Mouse (Mus musculus) heart, embryonic 13.5 days (tissue): ENCODE results near the gene Fbxo28. TPM values are rescaled to one million over a fixed set of nuclear protein-coding genes. Genes with fewer than 3 reads are reported as not detected.
A peak's percentile ranks its signal among the peaks of the same experiment; 100 is the strongest.

Source experiments
- ATAC-seq: fragments of 200-750 bp; cut with Nextera tagmentation; 2 replicates; pipeline ENCODE4 v1.8.0; 2017; ENCODE audit warnings: moderate TSS enrichment; ENCODE audit not compliant: insufficient number of reproducible peaks, low FRiP score, low TSS enrichment; ENCODE audit errors: extremely low read depth
- H3K27ac ChIP-seq: fragments of 300-500 bp; sonication (generic); replicated peaks from 2 replicates; pipeline ENCODE4 v1.5.1; 2015; ENCODE audit warnings: moderate library complexity, mild to moderate bottlenecking, inconsistent platforms
- H3K27me3 ChIP-seq: fragments of 300-500 bp; sonication (generic); replicated peaks from 2 replicates; pipeline ENCODE4 v1.6.1; 2015; ENCODE audit warnings: mild to moderate bottlenecking, inconsistent platforms
- H3K36me3 ChIP-seq: fragments of 300-500 bp; sonication (generic); 2 replicates; pipeline ENCODE4 v1.6.1; 2015; ENCODE audit warnings: mild to moderate bottlenecking, inconsistent platforms
- H3K4me1 ChIP-seq: fragments of 300-500 bp; sonication (generic); 2 replicates; pipeline ENCODE4 v1.6.1; 2015; ENCODE audit warnings: inconsistent platforms
- H3K4me2 ChIP-seq: fragments of 300-500 bp; sonication (generic); 2 replicates; pipeline ENCODE4 v1.6.1; 2015; ENCODE audit warnings: inconsistent platforms, mild to moderate bottlenecking, moderate library complexity
- H3K4me3 ChIP-seq: fragments of 300-500 bp; sonication (generic); 2 replicates; pipeline ENCODE4 v1.5.1; 2015; ENCODE audit warnings: moderate library complexity, mild to moderate bottlenecking, inconsistent platforms
- H3K9ac ChIP-seq: fragments of 300-500 bp; sonication (generic); 2 replicates; pipeline ENCODE4 v1.6.1; 2015; ENCODE audit warnings: inconsistent platforms, mild to moderate bottlenecking, moderate library complexity
- H3K9me3 ChIP-seq: fragments of 300-500 bp; sonication (generic); 2 replicates; pipeline ENCODE4 v1.6.1; 2016; ENCODE audit warnings: inconsistent platforms
- WGBS: fragments of 180-500 bp; shearing (Covaris S2); methylation state at CpG from one replicate; pipeline ENCODE4 v1.1.7; 2015; ENCODE audit warnings: mixed read lengths; 5-methylcytosine and 5-hydroxymethylcytosine counted together
- polyA plus RNA-seq: library from polyadenylated mRNA; unstranded; fragments of >200 nt; fragmentation: Nextera tagmentation; extraction: Ambion mirVana; gene quantifications from 2 replicates; pipeline ENCODE4 v1.2.1, GENCODE M21; 2015

Gene Fbxo28
- polyA plus RNA-seq, result 11.1 and 12.1 TPM in 2 replicates

DNA sequence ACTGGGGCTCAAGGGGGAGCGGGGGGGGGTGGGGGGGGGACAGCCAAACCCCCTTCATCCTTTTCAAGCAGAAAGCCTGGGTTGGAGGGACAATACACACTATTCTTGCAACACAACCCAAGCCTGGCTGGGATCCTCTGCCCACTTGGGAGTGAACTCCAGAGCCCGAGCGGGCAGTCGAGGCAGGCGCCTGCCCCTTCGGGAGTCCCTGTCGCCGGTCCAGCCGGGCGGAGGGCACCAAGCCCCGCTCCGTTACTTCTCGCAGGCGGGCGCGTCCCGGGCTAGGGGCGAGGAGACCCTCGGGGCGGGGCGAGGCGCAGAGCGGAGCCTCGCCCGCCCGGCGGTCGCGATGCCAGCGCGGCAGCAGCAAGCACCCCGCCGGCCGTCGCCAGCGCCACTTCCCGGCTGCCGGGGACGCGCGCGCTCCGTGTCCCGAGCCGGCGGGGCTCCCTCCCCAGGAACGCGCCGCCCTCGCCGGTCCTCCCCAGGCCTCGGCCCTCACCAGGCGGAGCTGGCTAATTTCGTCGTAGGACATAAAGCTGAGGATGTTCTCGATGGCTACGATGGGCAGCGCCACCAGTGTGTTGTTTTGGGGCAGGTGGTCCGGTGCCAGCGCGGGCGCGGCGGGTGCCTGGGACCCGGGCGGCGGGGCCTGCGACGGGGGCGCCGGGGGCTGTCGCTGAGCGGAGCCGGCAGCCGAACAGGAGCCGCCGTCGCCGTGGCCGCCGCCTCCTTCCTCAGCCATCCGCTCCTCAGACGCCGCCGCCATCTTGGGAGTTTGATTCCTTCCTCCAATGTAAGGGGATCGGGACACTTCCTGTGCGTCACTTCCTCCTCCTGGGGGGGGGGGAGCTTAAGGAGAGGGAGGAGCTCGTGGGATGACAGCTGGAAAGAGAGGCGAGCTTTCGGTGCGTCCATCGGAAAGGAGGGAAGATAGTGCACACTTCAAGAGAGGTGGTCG, at the start of gene Fbxo28:
Gene Fbxo28 (minus strand): TSS at position 809 of the 961 bp plus-strand sequence.
- peaks cover 6% of the 10 kb centered on the region for H3K36me3 ChIP-seq
- H3K27ac ChIP-seq, result peak within 1 kb of the TSS; percentile 80
- peaks cover 33% of the 10 kb centered on the region for H3K4me1 ChIP-seq
- no peaks in the 10 kb centered on the region for H3K9me3 ChIP-seq
- peak within 1 kb of the TSS; percentile 100 for H3K4me3 ChIP-seq
- WGBS, result under 1% methylated on average over 85 of the region's 93 CpGs
- ATAC-seq, result peak; percentile 88
- no peaks in the 10 kb centered on the region for H3K27me3 ChIP-seq
- H3K9ac ChIP-seq, result peak within 1 kb of the TSS; percentile 98
- peak within 1 kb of the TSS; percentile 93 for H3K4me2 ChIP-seq

GRCm38 (mm10) chr1:182388729-182389128, 47.3 kb upstream of the Fbxo28 start:
- H3K9ac ChIP-seq, result no peak overlapping the region
- 27% methylated on average over 4 of the region's 4 CpGs for WGBS
- ATAC-seq, result no peak
- H3K4me1 ChIP-seq, result peaks cover 11% of the 10 kb centered on the region
- no peaks in the 10 kb centered on the region for H3K36me3 ChIP-seq
- 0 out of 2 replicates have a peak overlapping the region, but pooled peaks have one; percentile 2 for H3K4me2 ChIP-seq
- no peaks in the 10 kb centered on the region for H3K9me3 ChIP-seq
- H3K4me3 ChIP-seq, result no peak overlapping the region
- H3K27me3 ChIP-seq, result no peaks in the 10 kb centered on the region
- H3K27ac ChIP-seq, result no peak overlapping the region

DNA sequence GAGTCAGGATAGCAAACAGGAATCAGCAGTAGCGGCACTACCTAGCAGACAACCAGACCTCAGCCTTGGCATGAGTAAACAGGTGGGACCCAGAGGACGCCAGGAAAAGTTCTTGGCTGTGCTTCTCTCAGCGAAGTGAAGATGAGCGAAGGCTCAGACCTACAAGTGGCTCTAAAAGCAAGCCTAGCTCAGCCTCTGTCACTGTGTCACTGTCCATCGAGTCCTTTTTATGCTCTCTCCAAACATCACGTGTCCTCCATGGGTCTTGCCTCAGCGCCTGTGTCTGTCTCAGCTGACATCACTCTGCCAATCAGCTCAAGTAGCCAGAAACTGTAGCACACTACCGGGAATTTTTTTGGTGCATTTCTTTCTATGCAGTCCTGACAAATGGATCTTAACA, 45.0 kb upstream of the Fbxo28 start:
- no peak for ATAC-seq
- WGBS, result 85% methylated on average over 8 of the region's 8 CpGs
- Histone ChIP-seq H3K27ac (no peak overlapping the region), H3K4me2 (no peak overlapping the region), H3K4me3 (no peak overlapping the region), H3K9me3 (no peaks in the 10 kb centered on the region; the same call in 1 of the 2 replicates), H3K4me1 (peaks cover 11% of the 10 kb centered on the region), H3K36me3 (no peaks in the 10 kb centered on the region), H3K9ac (no peak overlapping the region), H3K27me3 (no peaks in the 10 kb centered on the region)

DNA sequence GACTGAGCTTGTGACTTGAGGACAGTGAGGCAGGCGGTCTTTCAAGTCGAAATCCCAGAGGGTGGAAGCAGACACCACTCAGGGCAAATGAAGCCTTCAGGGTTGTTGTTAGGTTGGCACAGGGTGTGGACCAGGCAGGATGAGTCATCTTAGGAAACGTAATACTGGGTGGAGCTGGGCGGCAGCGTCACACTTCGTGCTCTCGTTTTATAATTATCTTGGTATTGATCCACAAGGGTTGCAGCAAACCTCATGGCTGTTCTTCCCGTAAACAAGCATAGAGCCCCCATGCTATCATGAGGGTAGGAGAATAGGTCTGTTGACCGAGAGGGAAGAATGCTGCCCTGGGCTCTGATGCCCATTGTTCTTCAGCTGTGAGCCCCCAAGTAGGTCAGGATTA, 41.7 kb upstream of the Fbxo28 start:
- ATAC-seq, result no peak
- WGBS, result 71% methylated on average over 9 of the region's 9 CpGs
- no peaks in the 10 kb centered on the region for H3K27me3 ChIP-seq
- no peaks in the 10 kb centered on the region for H3K4me1 ChIP-seq
- H3K36me3 ChIP-seq, result no peaks in the 10 kb centered on the region
- H3K9me3 ChIP-seq, result no peaks in the 10 kb centered on the region; the same call in 1 of the 2 replicates
- H3K4me3 ChIP-seq, result no peak overlapping the region
- no peak overlapping the region for H3K27ac ChIP-seq
- no peak overlapping the region for H3K9ac ChIP-seq
- H3K4me2 ChIP-seq, result no peak overlapping the region

DNA sequence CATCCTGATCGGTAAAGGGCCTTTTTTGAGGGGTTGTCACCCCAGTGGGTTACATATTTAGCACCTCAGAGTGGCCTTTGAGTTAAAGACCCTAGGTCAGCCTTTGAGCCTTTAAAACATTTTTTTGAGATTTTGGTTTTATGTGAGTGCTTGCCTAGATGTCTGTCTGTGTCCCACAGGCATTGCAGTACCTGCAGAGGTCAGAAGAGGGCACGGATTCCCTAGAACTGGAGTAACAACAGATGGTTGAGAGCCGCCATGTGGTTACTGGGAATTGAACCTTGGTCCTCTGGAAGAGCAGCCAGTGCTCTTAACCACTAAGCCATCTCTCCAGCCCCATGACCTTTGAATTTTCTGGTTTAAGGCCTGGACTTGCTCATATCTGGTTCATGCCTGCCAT, 39.9 kb upstream of the Fbxo28 start:
- H3K4me1 ChIP-seq, result no peaks in the 10 kb centered on the region
- no peaks in the 10 kb centered on the region for H3K36me3 ChIP-seq
- no peak overlapping the region for H3K9ac ChIP-seq
- WGBS, result 57% methylated on average over 3 of the region's 3 CpGs
- no peaks in the 10 kb centered on the region; the same call in 1 of the 2 replicates for H3K9me3 ChIP-seq
- H3K4me3 ChIP-seq, result no peak overlapping the region
- H3K4me2 ChIP-seq, result no peak overlapping the region
- H3K27me3 ChIP-seq, result no peaks in the 10 kb centered on the region
- ATAC-seq, result no peak
- no peak overlapping the region for H3K27ac ChIP-seq

DNA sequence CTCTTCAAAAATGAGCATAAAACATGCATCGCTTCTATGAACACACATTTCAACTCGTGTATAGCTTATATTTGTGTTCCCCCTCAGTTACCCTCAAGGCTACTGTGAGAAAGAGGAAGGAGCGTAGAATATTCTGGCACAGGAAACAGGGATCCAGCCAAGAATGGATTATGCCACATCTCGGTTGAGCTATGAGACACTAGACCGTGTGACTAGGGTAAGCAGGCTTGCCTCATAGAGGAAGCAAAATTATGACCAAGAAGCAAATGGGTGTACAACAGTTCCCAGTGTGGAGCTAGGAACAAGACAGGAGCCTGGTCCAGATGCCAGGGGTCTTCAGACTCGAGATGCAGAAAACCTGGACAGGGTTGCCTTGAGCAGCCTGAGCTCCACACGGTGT, 39.3 kb upstream of the Fbxo28 start:
- no peaks in the 10 kb centered on the region; the same call in 1 of the 2 replicates for H3K9me3 ChIP-seq
- H3K36me3 ChIP-seq, result no peaks in the 10 kb centered on the region
- H3K9ac ChIP-seq, result no peak overlapping the region
- no peak for ATAC-seq
- WGBS, result 66% methylated on average over 7 of the region's 7 CpGs
- no peak overlapping the region for H3K4me2 ChIP-seq
- H3K27me3 ChIP-seq, result peaks cover 3% of the 10 kb centered on the region; the same call in 1 of the 2 replicates
- no peak overlapping the region for H3K27ac ChIP-seq
- no peak overlapping the region for H3K4me3 ChIP-seq
- no peaks in the 10 kb centered on the region for H3K4me1 ChIP-seq

DNA sequence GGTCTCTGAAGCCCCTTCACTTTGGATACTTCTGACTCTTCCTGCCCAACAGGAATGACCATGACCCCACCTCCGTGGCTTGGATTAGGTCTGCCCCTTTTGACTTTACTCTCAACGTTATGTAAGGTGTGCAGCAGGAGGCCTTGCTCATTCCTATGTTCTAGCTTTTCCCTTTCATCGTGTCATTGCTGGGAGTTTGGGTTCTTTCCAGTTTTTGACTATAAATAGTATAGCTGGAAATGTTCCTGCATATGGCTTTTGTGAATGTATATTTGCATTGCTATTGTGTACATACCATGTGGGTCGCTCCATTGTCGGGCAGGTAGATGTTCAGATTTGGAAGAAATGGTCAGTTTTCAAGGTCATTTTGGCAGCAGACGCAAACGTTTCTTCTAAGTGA, 37.4 kb upstream of the Fbxo28 start:
- no peak overlapping the region for H3K4me2 ChIP-seq
- no peaks in the 10 kb centered on the region for H3K36me3 ChIP-seq
- WGBS, result 76% methylated on average over 7 of the region's 7 CpGs
- no peaks in the 10 kb centered on the region for H3K4me1 ChIP-seq
- H3K4me3 ChIP-seq, result no peak overlapping the region
- no peaks in the 10 kb centered on the region; the same call in 1 of the 2 replicates for H3K9me3 ChIP-seq
- no peak overlapping the region for H3K27ac ChIP-seq
- ATAC-seq, result no peak
- H3K27me3 ChIP-seq, result peaks cover 16% of the 10 kb centered on the region
- no peak overlapping the region for H3K9ac ChIP-seq

- no peak for ATAC-seq
- no peak overlapping the region for H3K4me3 ChIP-seq
- H3K9ac ChIP-seq, result no peak overlapping the region
- H3K4me1 ChIP-seq, result no peaks in the 10 kb centered on the region
- H3K27me3 ChIP-seq, result peaks cover 19% of the 10 kb centered on the region
- no peak overlapping the region for H3K4me2 ChIP-seq
- no peaks in the 10 kb centered on the region; the same call in 1 of the 2 replicates for H3K9me3 ChIP-seq
- WGBS, result 54% methylated on average over 11 of the region's 11 CpGs
- no peaks in the 10 kb centered on the region for H3K36me3 ChIP-seq
- H3K27ac ChIP-seq, result no peak overlapping the region
Measured at GRCm38 (mm10) chr1:182378205-182378835, 36.9 kb upstream of the Fbxo28 start.

DNA sequence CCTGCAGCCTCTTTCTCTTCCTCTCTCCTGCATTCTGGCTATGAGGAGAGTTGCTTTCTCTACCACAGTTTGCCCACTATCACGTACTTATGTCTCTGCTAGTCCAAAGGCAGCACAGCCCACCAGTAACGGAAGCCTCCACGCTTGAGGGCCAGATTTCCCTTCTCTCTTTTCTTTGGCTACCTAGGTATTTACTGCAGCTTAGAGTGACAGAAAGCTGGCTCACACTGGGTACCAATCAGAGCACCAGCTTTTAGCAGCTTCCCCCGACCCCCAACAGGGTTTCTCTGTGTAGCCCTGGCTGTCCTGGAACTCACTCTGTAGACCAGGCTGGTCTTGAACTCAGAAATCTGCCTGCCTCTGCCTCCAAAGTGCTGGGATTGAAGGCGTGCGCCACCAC, 36.1 kb upstream of the Fbxo28 start:
- H3K27ac ChIP-seq, result no peak overlapping the region
- peaks cover 19% of the 10 kb centered on the region for H3K27me3 ChIP-seq
- no peak overlapping the region for H3K4me2 ChIP-seq
- no peaks in the 10 kb centered on the region for H3K4me1 ChIP-seq
- 74% methylated on average over 6 of the region's 6 CpGs for WGBS
- H3K9me3 ChIP-seq, result no peaks in the 10 kb centered on the region; the same call in 1 of the 2 replicates
- H3K9ac ChIP-seq, result no peak overlapping the region
- no peak overlapping the region for H3K4me3 ChIP-seq
- no peak for ATAC-seq
- H3K36me3 ChIP-seq, result no peaks in the 10 kb centered on the region

DNA sequence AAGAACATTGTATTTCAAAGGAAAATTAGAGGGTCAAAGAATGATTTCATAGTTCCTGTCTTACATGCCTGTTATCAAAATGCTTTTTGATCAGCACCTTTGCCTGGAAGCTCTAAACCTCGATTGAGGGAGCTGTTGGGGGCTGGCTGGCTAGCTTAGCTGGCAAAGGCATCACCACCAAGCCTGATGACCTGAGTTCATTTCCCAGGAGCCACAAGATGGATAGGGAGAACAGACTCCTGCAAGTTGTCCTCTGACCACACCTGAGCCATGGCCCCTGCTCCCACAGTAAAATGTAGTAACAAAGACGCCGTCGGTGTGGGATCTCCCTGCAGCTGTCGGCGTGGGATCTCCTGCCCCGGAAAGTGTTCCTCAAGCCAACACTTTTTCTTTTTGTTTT, 35.4 kb upstream of the Fbxo28 start:
- Histone ChIP-seq H3K9ac (no peak overlapping the region), H3K27me3 (peaks cover 19% of the 10 kb centered on the region), H3K36me3 (no peaks in the 10 kb centered on the region), H3K9me3 (no peaks in the 10 kb centered on the region; the same call in 1 of the 2 replicates), H3K4me2 (no peak overlapping the region), H3K4me3 (no peak overlapping the region), H3K4me1 (peaks cover 2% of the 10 kb centered on the region; the same call in 1 of the 2 replicates), H3K27ac (no peak overlapping the region)
- WGBS, result 87% methylated on average over 7 of the region's 7 CpGs
- ATAC-seq, result no peak

- no peak overlapping the region for H3K4me3 ChIP-seq
- no peak overlapping the region for H3K27ac ChIP-seq
- H3K9me3 ChIP-seq, result no peaks in the 10 kb centered on the region
- ATAC-seq, result no peak; the same call in 1 of the 2 replicates
- no peak overlapping the region for H3K4me2 ChIP-seq
- H3K4me1 ChIP-seq, result peaks cover 4% of the 10 kb centered on the region; the same call in 1 of the 2 replicates
- no peaks in the 10 kb centered on the region for H3K36me3 ChIP-seq
- 33% methylated on average over 8 of the region's 8 CpGs for WGBS
- H3K9ac ChIP-seq, result no peak overlapping the region
- H3K27me3 ChIP-seq, result peaks cover 19% of the 10 kb centered on the region
Measured at GRCm38 (mm10) chr1:182376221-182376620, 34.8 kb upstream of the Fbxo28 start.
